Mouse (Mus musculus): ENCODE results near the gene Mical3. TPM values are rescaled to one million over a fixed set of nuclear protein-coding genes. Genes with fewer than 3 reads are reported as not detected.
"Not testable (repeated sequence)": the region's sequence is repeated elsewhere in the genome, so short reads cannot be mapped to it uniquely, and the experiment has no call there.

The Mical3 gene
- polyA plus RNA-seq, 1 experiment from 2014 or later: 33.8 TPM

GRCm38 (mm10) chr6:120937999-120938608, 192.7 kb downstream of the Mical3 start:
- no peak overlapping the region for H3K4me2 ChIP-seq
- peaks cover 43% of the 10 kb centered on the region for H3K36me3 ChIP-seq
- 87% methylated on average over 11 of the region's 11 CpGs for WGBS
- no peaks in the 10 kb centered on the region for H3K9me3 ChIP-seq
- H3K27me3 ChIP-seq: no peaks in the 10 kb centered on the region
- no peak overlapping the region for H3K9ac ChIP-seq
- no peak for ATAC-seq (ENCODE audit: low FRiP score)
- no peaks in the 10 kb centered on the region for H3K4me1 ChIP-seq (replicated peaks)
- H3K4me3 ChIP-seq: no peak overlapping the region
- no peak overlapping the region for H3K27ac ChIP-seq

GRCm38 (mm10) chr6:120937104-120937617, 193.6 kb downstream of the Mical3 start:
- WGBS: 83% methylated on average over 16 of the region's 16 CpGs
- no peaks in the 10 kb centered on the region for H3K4me1 ChIP-seq (replicated peaks)
- H3K9me3 ChIP-seq: no peaks in the 10 kb centered on the region
- no peaks in the 10 kb centered on the region for H3K27me3 ChIP-seq
- no peak overlapping the region for H3K27ac ChIP-seq
- no peak overlapping the region for H3K4me2 ChIP-seq
- ATAC-seq (ENCODE audit: low FRiP score): no peak
- H3K9ac ChIP-seq: no peak overlapping the region
- peaks cover 53% of the 10 kb centered on the region for H3K36me3 ChIP-seq
- H3K4me3 ChIP-seq: no peak overlapping the region

GRCm38 (mm10) chr6:120934176-120934575, 196.6 kb downstream of the Mical3 start:
- Histone ChIP-seq H3K4me2 (no peak overlapping the region), H3K9ac (no peak overlapping the region), H3K27me3 (no peaks in the 10 kb centered on the region), H3K4me3 (no peak overlapping the region), H3K4me1 (replicated peaks) (no peaks in the 10 kb centered on the region), H3K36me3 (peaks cover 60% of the 10 kb centered on the region), H3K27ac (no peak overlapping the region), H3K9me3 (no peaks in the 10 kb centered on the region)
- 87% methylated on average over 4 of the region's 4 CpGs for WGBS
- no peak for ATAC-seq (ENCODE audit: low FRiP score)

GRCm38 (mm10) chr6:120933670-120934069, 197.1 kb downstream of the Mical3 start:
- no peak overlapping the region for H3K27ac ChIP-seq
- ATAC-seq (ENCODE audit: low FRiP score): no peak
- H3K4me2 ChIP-seq: no peak overlapping the region
- peaks cover 61% of the 10 kb centered on the region for H3K36me3 ChIP-seq
- H3K4me1 ChIP-seq (replicated peaks): no peaks in the 10 kb centered on the region
- H3K27me3 ChIP-seq: no peaks in the 10 kb centered on the region
- no peaks in the 10 kb centered on the region for H3K9me3 ChIP-seq
- 91% methylated on average over 7 of the region's 7 CpGs for WGBS
- H3K9ac ChIP-seq: no peak overlapping the region
- no peak overlapping the region for H3K4me3 ChIP-seq

- H3K4me2 ChIP-seq: no peak overlapping the region
- no peak overlapping the region for H3K27ac ChIP-seq
- H3K4me3 ChIP-seq: no peak overlapping the region
- H3K4me1 ChIP-seq (replicated peaks): no peaks in the 10 kb centered on the region
- no peak overlapping the region for H3K9ac ChIP-seq
- 91% methylated on average over 12 of the region's 12 CpGs for WGBS
- ATAC-seq (ENCODE audit: low FRiP score): no peak
- H3K9me3 ChIP-seq: no peaks in the 10 kb centered on the region
- no peaks in the 10 kb centered on the region for H3K27me3 ChIP-seq
- peaks cover 64% of the 10 kb centered on the region for H3K36me3 ChIP-seq
Observed at GRCm38 (mm10) chr6:120932597-120932996, 198.2 kb downstream of the Mical3 start.

- no peaks in the 10 kb centered on the region for H3K9me3 ChIP-seq
- H3K4me2 ChIP-seq: no peak overlapping the region
- H3K9ac ChIP-seq: no peak overlapping the region
- H3K4me3 ChIP-seq: no peak overlapping the region
- peaks cover 56% of the 10 kb centered on the region for H3K36me3 ChIP-seq
- no peak overlapping the region for H3K27ac ChIP-seq
- WGBS: 94% methylated on average over 6 of the region's 6 CpGs
- H3K4me1 ChIP-seq (replicated peaks): no peaks in the 10 kb centered on the region
- ATAC-seq (ENCODE audit: low FRiP score): no peak
- no peaks in the 10 kb centered on the region for H3K27me3 ChIP-seq
Observed at GRCm38 (mm10) chr6:120930450-120931306, 200.1 kb downstream of the Mical3 start.

GRCm38 (mm10) chr6:120929421-120929820, 201.4 kb downstream of the Mical3 start:
- Histone ChIP-seq H3K9me3 (no peaks in the 10 kb centered on the region), H3K4me2 (no peak overlapping the region), H3K4me3 (no peak overlapping the region), H3K36me3 (peaks cover 45% of the 10 kb centered on the region), H3K9ac (no peak overlapping the region), H3K4me1 (replicated peaks) (no peaks in the 10 kb centered on the region), H3K27me3 (no peaks in the 10 kb centered on the region), H3K27ac (no peak overlapping the region)
- WGBS: 78% methylated on average over 1 of the region's 1 CpGs
- no peak for ATAC-seq (ENCODE audit: low FRiP score)

GRCm38 (mm10) chr6:120927765-120928164, 203.0 kb downstream of the Mical3 start:
- Histone ChIP-seq H3K4me3 (no peak overlapping the region), H3K9me3 (no peaks in the 10 kb centered on the region), H3K36me3 (peaks cover 29% of the 10 kb centered on the region), H3K27me3 (no peaks in the 10 kb centered on the region), H3K4me1 (replicated peaks) (no peaks in the 10 kb centered on the region), H3K4me2 (no peak overlapping the region), H3K9ac (no peak overlapping the region), H3K27ac (no peak overlapping the region)
- no peak for ATAC-seq (ENCODE audit: low FRiP score)
- 81% methylated on average over 3 of the region's 3 CpGs for WGBS

- H3K27me3 ChIP-seq: no peaks in the 10 kb centered on the region
- no peak overlapping the region for H3K9ac ChIP-seq
- no peak overlapping the region for H3K4me3 ChIP-seq
- H3K27ac ChIP-seq: no peak overlapping the region
- peaks cover 20% of the 10 kb centered on the region for H3K36me3 ChIP-seq
- H3K4me2 ChIP-seq: no peak overlapping the region
- no peaks in the 10 kb centered on the region for H3K9me3 ChIP-seq
- WGBS: 60% methylated on average over 2 of the region's 2 CpGs
- no peaks in the 10 kb centered on the region for H3K4me1 ChIP-seq (replicated peaks)
- no peak for ATAC-seq (ENCODE audit: low FRiP score)
Observed at GRCm38 (mm10) chr6:120926880-120927279, 203.9 kb downstream of the Mical3 start.

- H3K27me3 ChIP-seq; H3K36me3 ChIP-seq; ATAC-seq (ENCODE audit: low FRiP score); H3K4me3 ChIP-seq; H3K27ac ChIP-seq; H3K9me3 ChIP-seq; H3K4me2 ChIP-seq; H3K4me1 ChIP-seq (replicated peaks); H3K9ac ChIP-seq: not testable (repeated sequence)
- 78% methylated on average over 2 of the region's 2 CpGs for whole genome bisulfite sequencing
Observed at GRCm38 (mm10) chr6:120924791-120925321, 205.9 kb downstream of the Mical3 start.

- 0 out of 2 replicates have a peak, but pooled peaks cover 6% of the 10 kb centered on the region for H3K27me3 ChIP-seq
- no peaks in the 10 kb centered on the region for H3K36me3 ChIP-seq
- ATAC-seq (ENCODE audit: low FRiP score): no peak
- H3K4me2 ChIP-seq: no peak overlapping the region
- no peak overlapping the region for H3K4me3 ChIP-seq
- H3K9me3 ChIP-seq: no peaks in the 10 kb centered on the region
- 57% methylated on average over 3 of the region's 3 CpGs for WGBS
- peaks cover 20% of the 10 kb centered on the region for H3K4me1 ChIP-seq (replicated peaks)
- H3K27ac ChIP-seq: no peak overlapping the region
- no peak overlapping the region for H3K9ac ChIP-seq
Observed at GRCm38 (mm10) chr6:120917975-120918374, 212.8 kb downstream of the Mical3 start.

GRCm38 (mm10) chr6:120916972-120917881, 213.6 kb downstream of the Mical3 start:
- H3K4me3 ChIP-seq: peak overlapping the region; percentile 63

More at GRCm38 (mm10) chr6:120916972-120917881, 213.6 kb downstream of the Mical3 start:
- H3K9me3 ChIP-seq; H3K36me3 ChIP-seq; ATAC-seq (ENCODE audit: low FRiP score); H3K27me3 ChIP-seq: not testable (repeated sequence)
- Histone ChIP-seq H3K4me1 (replicated peaks) (peaks cover 20% of the 10 kb centered on the region), H3K9ac (peak overlapping the region; percentile 78), H3K4me2 (peak overlapping the region; percentile 89), H3K27ac (0 out of 2 replicates have a peak overlapping the region, but pooled peaks have one; percentile 25)
- WGBS: 28% methylated on average over 11 of the region's 14 CpGs
